In genomic region chr12:52382832-52383580, GRCm38 (mm10) we compare ENCODE assay signal across 8 mouse cellular contexts.
A peak's percentile ranks its signal among the peaks of the same experiment; 100 is the strongest.
DNase-seq lines count a peak whose midpoint lies in the region; ATAC-seq and TF ChIP-seq lines count a peak whose summit lies in the region.

No protein-coding gene starts in this region.

- no peaks in the 10 kb centered on the region for H3K79me2 ChIP-seq in heart, adult 2 months (replicated peaks; ENCODE audit: control insufficient read depth, insufficient read depth, low read length)

- no peak overlapping the region for H3K9ac ChIP-seq in heart, embryonic 12.5 days
- no peak overlapping the region for H3K9ac ChIP-seq in heart, adult 2 months (ENCODE audit: low read depth, low read length)
- no peak overlapping the region for H3K9ac ChIP-seq in intestine, embryonic 14.5 days (ENCODE audit: low read length)

- H3K9me3 ChIP-seq in heart, embryonic 12.5 days (replicated peaks), result no peaks in the 10 kb centered on the region
- no peaks in the 10 kb centered on the region for H3K9me3 ChIP-seq in intestine, embryonic 14.5 days (ENCODE audit: control insufficient read depth, low read length)

- no peaks in the 10 kb centered on the region for H3K27me3 ChIP-seq in heart, embryonic 12.5 days (replicated peaks)
- no peaks in the 10 kb centered on the region for H3K27me3 ChIP-seq in heart, adult 2 months (ENCODE audit: control insufficient read depth, insufficient read depth, low read length)
- H3K27me3 ChIP-seq in intestine, embryonic 14.5 days (replicated peaks; ENCODE audit: control insufficient read depth, insufficient read depth, low read length), result no peaks in the 10 kb centered on the region

- no peak overlapping the region for H3K27ac ChIP-seq in heart, embryonic 12.5 days (ENCODE audit: poor library complexity, severe bottlenecking)
- H3K27ac ChIP-seq in heart, adult 2 months, result no peak overlapping the region
- H3K27ac ChIP-seq in intestine, embryonic 14.5 days (ENCODE audit: low read depth), result no peak overlapping the region

- peak; percentile 50; the same call in 1 of the 2 replicates for ATAC-seq in heart, embryonic 12.5 days (ENCODE audit: insufficient number of reproducible peaks, low FRiP score)
- ATAC-seq in intestine, embryonic 14.5 days (replicated peaks; ENCODE audit: low FRiP score, low TSS enrichment, low read depth), result peak; percentile 77

- no peak for TF ChIP-seq CTCF in heart, adult 2 months (IDR thresholded peaks at IDR 0.05)

- DNase-seq in heart, adult 2 months, result no peak
- DNase-seq in WW6 (ENCODE audit: low read depth, low spot score), result peak; percentile 55
- DNase-seq in intestine, embryonic 14.5 days (ENCODE audit: low spot score), result no peak
- peak; percentile 44 for DNase-seq in mesoderm, embryonic 11.5 days (ENCODE audit: low read depth, low spot score)
- DNase-seq in right cerebral cortex, postnatal 36 days (ENCODE audit: low spot score in 2 of 2), result no peak
- DNase-seq in cerebellum, postnatal 25 days, result no peak
- DNase-seq in thymus, postnatal 14 days, result no peak

- H3K36me3 ChIP-seq in heart, embryonic 12.5 days, result no peaks in the 10 kb centered on the region
- H3K36me3 ChIP-seq in heart, adult 2 months (ENCODE audit: control insufficient read depth, insufficient read depth, low read length), result no peaks in the 10 kb centered on the region
- no peaks in the 10 kb centered on the region for H3K36me3 ChIP-seq in intestine, embryonic 14.5 days (ENCODE audit: control insufficient read depth, insufficient read depth, low read length)

- no peak overlapping the region for H3K4me3 ChIP-seq in heart, embryonic 12.5 days
- no peak overlapping the region for H3K4me3 ChIP-seq in heart, adult 2 months
- no peak overlapping the region for H3K4me3 ChIP-seq in intestine, embryonic 14.5 days (ENCODE audit: low read depth, low read length)

- H3K4me1 ChIP-seq in heart, embryonic 12.5 days (replicated peaks), result peaks cover 27% of the 10 kb centered on the region
- no peaks in the 10 kb centered on the region; the same call in 1 of the 2 replicates for H3K4me1 ChIP-seq in heart, adult 2 months (ENCODE audit: control insufficient read depth, insufficient read depth, low read length)
- H3K4me1 ChIP-seq in intestine, embryonic 14.5 days (replicated peaks; ENCODE audit: control insufficient read depth, insufficient read depth, low read length), result peaks cover 24% of the 10 kb centered on the region

- WGBS in heart, embryonic 12.5 days, result 11% methylated on average over 7 of the region's 7 CpGs
- 40% methylated on average over 7 of the region's 7 CpGs for WGBS in heart, adult 2 months
- 9% methylated on average over 7 of the region's 7 CpGs for WGBS in intestine, embryonic 14.5 days

- no peak for TF ChIP-seq EP300 in heart, adult 2 months (IDR thresholded peaks at IDR 0.05; ENCODE audit: insufficient read depth, low read depth, low read length)

- TF ChIP-seq POLR2A in heart, adult 2 months (IDR thresholded peaks at IDR 0.05; ENCODE audit: insufficient read depth, low read depth, low read length), result no peak

- intact Hi-C loops in heart, adult 2 months (cut with DNase I), result no loop called here

- peak overlapping the region; percentile 51 for H3K4me2 ChIP-seq in heart, embryonic 12.5 days
- H3K4me2 ChIP-seq in intestine, embryonic 14.5 days (ENCODE audit: low read length), result 0 out of 2 replicates have a peak overlapping the region, but pooled peaks have one; percentile 5

Comparison
In these comparisons a context has a peak if more than half of its experiments do, and no peak if none do; other contexts are left out.
1. DNase-seq: peak in WW6 (single experiment) and mesoderm, embryonic 11.5 days (single experiment); none in heart, adult 2 months (0 of 2), intestine, embryonic 14.5 days (single experiment), right cerebral cortex, postnatal 36 days (0 of 2), cerebellum, postnatal 25 days (0 of 2) and thymus, postnatal 14 days (single experiment).